Mouse (Mus musculus): Measurements from ENCODE around the gene Sbno2.

Sbno2 gene

GRCm38 (mm10) chr10:80091527-80091926 lies 13.8 kb downstream of the Sbno2 start:
- no peak for DNase-seq (ENCODE audit: low read depth)

DNA sequence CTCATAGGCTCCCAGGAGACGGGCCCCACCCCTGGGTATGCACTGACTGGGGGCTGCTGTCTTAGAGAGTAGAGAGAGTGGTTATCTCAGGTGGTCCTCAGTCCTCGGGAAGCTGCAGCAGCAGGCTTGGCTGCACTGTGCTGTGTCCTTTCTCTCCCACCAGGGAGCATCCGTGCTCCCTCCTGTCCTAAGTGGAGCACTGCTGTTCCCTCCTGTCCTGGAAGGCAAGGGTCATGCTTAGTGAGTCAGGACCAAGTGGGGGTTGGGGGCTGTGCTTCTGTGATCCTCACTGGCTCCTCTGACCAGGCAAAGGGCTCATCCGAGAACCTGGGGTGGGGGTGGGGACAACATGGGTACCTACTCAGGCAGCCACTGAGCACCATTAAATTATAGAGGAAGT lies 16.2 kb downstream of the Sbno2 start:
- DNase-seq (ENCODE audit: low read depth) = no peak

- no peak for DNase-seq (ENCODE audit: low read depth)
Observed at GRCm38 (mm10) chr10:80087483-80087882, 17.9 kb downstream of the Sbno2 start.

- peak; percentile 81 for DNase-seq (ENCODE audit: low read depth)
Observed at GRCm38 (mm10) chr10:80086847-80087246, 18.5 kb downstream of the Sbno2 start.

- no peak for DNase-seq (ENCODE audit: low read depth)
Observed at GRCm38 (mm10) chr10:80084817-80085487, 20.4 kb downstream of the Sbno2 start.

- no peak for DNase-seq (ENCODE audit: low read depth)
Observed at GRCm38 (mm10) chr10:80081075-80081474, 24.3 kb downstream of the Sbno2 start.

DNA sequence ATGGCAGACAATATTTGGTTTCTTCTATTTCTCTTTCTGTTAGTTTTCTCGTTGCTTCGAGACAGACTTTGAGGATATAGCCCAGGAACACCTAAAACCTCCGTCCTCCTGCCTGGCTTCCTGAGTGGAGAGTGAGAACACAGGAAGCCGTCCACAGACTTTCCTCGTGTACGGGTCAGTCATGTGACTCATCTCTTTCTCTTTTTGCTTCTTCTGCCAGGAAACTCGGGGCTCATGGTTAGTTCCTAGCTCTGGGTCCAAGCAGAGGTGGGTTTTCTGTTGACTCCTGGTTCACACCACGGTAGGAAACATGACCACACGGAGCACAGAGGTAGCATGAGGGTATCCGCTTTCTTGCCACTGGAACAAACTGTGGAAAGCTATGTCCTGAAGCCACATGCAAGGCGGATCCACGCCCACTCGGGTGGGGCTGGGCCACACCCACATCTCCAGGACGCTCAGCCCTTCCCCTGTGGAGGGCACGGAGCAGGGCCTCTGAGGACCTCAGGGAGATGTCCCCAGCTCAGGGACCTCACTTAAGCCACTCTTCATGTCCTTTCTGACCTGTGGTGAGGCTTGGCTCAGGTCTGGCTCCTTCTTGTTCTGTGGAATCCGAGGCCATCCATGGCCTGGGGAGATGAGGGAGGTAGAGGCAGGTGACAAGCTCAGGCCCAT lies 24.8 kb downstream of the Sbno2 start:
- no peak for DNase-seq (ENCODE audit: low read depth)

- DNase-seq (ENCODE audit: low read depth) = no peak
Observed at GRCm38 (mm10) chr10:80078366-80078765, 27.0 kb downstream of the Sbno2 start.

- DNase-seq (ENCODE audit: low read depth) = no peak
Observed at GRCm38 (mm10) chr10:80077312-80077711, 28.1 kb downstream of the Sbno2 start.

DNA sequence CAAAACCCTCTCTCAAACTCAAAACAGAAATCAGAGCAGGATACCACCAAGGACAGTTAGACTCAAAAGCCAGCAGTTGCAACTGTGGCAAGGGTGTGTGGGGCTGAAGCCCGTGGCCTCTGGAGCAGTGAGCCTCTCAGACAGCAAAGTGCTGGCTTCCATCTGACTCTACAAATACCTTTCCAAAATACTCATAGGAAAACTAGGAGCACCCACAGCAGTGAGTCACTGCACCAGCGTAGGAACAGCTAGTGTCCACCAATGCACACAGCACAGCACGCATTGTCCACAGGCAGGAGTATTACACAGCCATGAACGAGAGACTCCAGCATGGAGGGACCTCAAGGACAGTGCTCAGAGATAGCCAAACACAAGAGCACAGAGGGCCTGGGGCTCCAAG lies 29.0 kb downstream of the Sbno2 start:
- DNase-seq (ENCODE audit: low read depth) = no peak

DNA sequence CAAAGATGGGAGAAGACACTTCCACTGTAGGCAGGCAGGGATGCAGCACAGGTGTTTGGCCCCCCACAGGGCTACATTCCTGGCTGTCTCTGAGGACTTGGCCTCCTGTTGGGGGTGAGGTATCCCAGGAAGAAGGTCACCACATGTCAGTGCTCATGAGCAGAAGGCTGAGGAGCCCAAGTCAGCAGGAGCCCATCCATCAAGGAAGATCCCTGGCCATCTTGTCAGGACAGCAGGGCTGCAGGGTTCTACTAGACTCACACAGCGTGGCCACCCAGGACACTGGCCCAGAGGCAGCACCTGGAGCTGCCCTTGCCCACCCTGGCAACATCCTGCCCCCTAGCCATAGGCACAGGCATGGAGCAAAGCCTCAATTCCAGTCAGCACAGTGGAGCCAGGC lies 29.4 kb downstream of the Sbno2 start:
- no peak for DNase-seq (ENCODE audit: low read depth)

- peak; percentile 91 for DNase-seq (ENCODE audit: low read depth)
Observed at GRCm38 (mm10) chr10:80074813-80075601, 30.4 kb downstream of the Sbno2 start.

- no peak for DNase-seq (ENCODE audit: low read depth)
Observed at GRCm38 (mm10) chr10:80072623-80073489, 32.5 kb downstream of the Sbno2 start.

GRCm38 (mm10) chr10:80071516-80071900 lies 33.9 kb downstream of the Sbno2 start:
- DNase-seq (ENCODE audit: low read depth) = no peak

DNA sequence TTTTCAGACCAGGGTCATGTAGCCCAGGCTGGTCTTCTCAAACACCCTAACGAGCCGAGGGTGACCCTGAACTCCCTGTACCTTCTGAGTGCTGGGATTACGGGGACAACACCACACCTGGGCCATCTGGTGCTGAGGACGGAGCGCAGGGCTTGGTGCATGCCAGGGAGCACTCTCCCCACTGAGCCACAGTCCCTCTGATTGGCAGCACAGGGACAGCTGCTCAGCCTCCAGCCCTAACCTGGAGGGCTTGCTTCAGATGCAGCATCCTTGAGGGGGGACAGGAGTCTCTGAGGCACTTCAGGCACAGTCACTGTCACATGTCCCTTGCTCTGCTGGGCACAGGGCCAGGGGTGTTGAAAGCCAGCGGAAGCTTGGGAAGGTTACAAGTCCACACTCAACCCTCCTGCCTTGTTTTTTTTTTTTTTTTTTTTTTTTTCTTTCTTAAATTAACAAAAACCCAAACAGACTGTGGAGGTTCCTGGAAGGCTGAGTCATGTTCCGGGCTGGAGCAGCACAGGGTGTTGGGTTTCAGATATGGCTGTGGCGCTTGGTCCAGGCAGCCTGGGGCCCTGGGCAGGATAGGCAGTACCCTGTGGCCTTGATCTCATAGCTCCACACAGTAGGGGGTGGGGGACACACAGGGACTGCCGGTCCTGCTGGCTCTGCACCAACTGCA lies 34.4 kb downstream of the Sbno2 start:
- DNase-seq (ENCODE audit: low read depth) = peak; percentile 95

DNA sequence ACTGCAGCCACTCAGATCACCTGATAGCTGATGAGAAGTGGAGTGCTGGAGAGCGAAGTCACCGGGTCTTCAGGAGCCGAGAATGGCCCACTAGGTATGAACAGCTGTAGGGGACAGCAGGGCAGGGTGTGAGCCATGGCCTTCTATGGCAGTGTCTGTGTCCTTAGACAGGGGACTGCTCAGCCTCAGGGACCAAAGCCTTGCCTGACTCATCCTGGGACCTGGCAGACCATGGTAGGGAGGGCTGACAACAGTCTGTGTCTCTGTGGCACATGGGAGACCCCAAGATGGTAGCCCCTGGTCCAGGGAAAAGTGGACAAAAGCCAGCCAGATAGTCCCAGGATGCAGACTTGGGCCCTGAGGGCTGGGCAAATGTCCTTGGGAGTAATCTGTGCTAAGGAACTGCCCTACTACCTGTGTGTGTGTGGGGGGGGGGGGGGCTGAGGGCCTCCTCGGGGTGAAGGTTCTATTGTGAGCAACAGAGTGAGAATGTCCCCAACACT lies 35.4 kb downstream of the Sbno2 start:
- DNase-seq (ENCODE audit: low read depth) = no peak

DNA sequence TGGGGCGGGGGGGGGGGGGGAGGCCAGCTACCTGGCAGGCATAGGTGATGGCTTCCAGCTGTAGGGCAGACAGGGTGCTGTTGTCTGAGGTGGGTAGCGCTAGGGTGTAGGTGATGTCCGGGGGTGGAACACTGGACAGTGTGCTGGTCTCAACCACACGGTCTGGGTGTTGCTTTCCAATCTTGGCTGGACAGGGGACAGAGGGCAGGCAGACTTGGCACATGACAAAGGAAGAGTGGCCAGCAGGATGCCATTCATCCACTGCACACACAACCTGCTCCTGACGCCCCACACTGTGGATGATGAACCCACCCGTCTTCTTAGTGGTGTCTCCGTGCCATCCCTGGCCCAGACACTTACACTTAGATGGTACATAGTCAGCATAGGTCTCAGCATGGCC lies 36.1 kb downstream of the Sbno2 start:
- DNase-seq (ENCODE audit: low read depth) = no peak

- DNase-seq (ENCODE audit: low read depth) = no peak
Observed at GRCm38 (mm10) chr10:80063877-80064650, 41.3 kb downstream of the Sbno2 start.

GRCm38 (mm10) chr10:80063104-80063503 lies 42.3 kb downstream of the Sbno2 start:
- no peak for DNase-seq (ENCODE audit: low read depth)

- DNase-seq (ENCODE audit: low read depth) = no peak
Observed at GRCm38 (mm10) chr10:80057683-80058326, 47.6 kb downstream of the Sbno2 start.
